ENCODE assay signal across 26 mouse cellular contexts in genomic region chr13:95714271-95714975, GRCm38 (mm10). TPM values are rescaled to one million over a fixed set of nuclear protein-coding genes. Genes with fewer than 3 reads are reported as not detected.
A peak's percentile ranks its signal among the peaks of the same experiment; 100 is the strongest.
DNase-seq lines count a peak whose midpoint lies in the region; ATAC-seq and TF ChIP-seq lines count a peak whose summit lies in the region.
"Had no signal": no experiment of that assay in that cellular context is flagged by ENCODE, and none has a peak within 500 bp of the region (broad histone marks: within the 10 kb centered on the region; RNA-seq: fewer than 3 reads in every experiment).

No protein-coding gene starts in this region.

- no peak overlapping the region for H3K27ac ChIP-seq in forebrain, embryonic 14.5 days (ENCODE audit: low read depth, low read length)
- H3K27ac ChIP-seq in forebrain, embryonic 11.5 days (ENCODE audit: low read depth, low read length): no peak overlapping the region
- no peak overlapping the region for H3K27ac ChIP-seq in hindbrain, postnatal 0 days
- H3K27ac ChIP-seq in hindbrain, embryonic 11.5 days (ENCODE audit: low read depth, low read length): no peak overlapping the region
- H3K27ac ChIP-seq in embryonic facial prominence, embryonic 15.5 days (replicated peaks): no peak overlapping the region
- H3K27ac ChIP-seq: gastrocnemius, adult 2 months; heart, adult 2 months; hindbrain, embryonic 15.5 days; intestine, embryonic 15.5 days; limb, embryonic 12.5 days; midbrain, embryonic 12.5 days had no signal

- WGBS in forebrain, embryonic 14.5 days: 62% methylated on average over 3 of the region's 3 CpGs
- WGBS in forebrain, embryonic 11.5 days: 82% methylated on average over 3 of the region's 3 CpGs
- WGBS in hindbrain, postnatal 0 days: 32% methylated on average over 3 of the region's 3 CpGs
- WGBS in hindbrain, embryonic 11.5 days: 76% methylated on average over 3 of the region's 3 CpGs
- 54% methylated on average over 3 of the region's 3 CpGs for WGBS in embryonic facial prominence, embryonic 15.5 days

- no peak overlapping the region for H3K9ac ChIP-seq in forebrain, embryonic 14.5 days (ENCODE audit: low read length)
- H3K9ac ChIP-seq in forebrain, embryonic 11.5 days (ENCODE audit: low read length): no peak overlapping the region
- no peak overlapping the region for H3K9ac ChIP-seq in hindbrain, postnatal 0 days (replicated peaks; ENCODE audit: low read length)
- H3K9ac ChIP-seq in hindbrain, embryonic 11.5 days (ENCODE audit: low read depth, low read length): no peak overlapping the region
- no peak overlapping the region for H3K9ac ChIP-seq in embryonic facial prominence, embryonic 15.5 days
- H3K9ac ChIP-seq: heart, embryonic 12.5 days; hindbrain, embryonic 15.5 days; intestine, embryonic 15.5 days; limb, embryonic 12.5 days; midbrain, embryonic 12.5 days had no signal

- H3K27me3 ChIP-seq in forebrain, embryonic 14.5 days (replicated peaks; ENCODE audit: control insufficient read depth, insufficient read depth, low read length): no peaks in the 10 kb centered on the region
- H3K27me3 ChIP-seq in forebrain, embryonic 11.5 days (ENCODE audit: control insufficient read depth, insufficient read depth, low read length): no peaks in the 10 kb centered on the region
- no peaks in the 10 kb centered on the region for H3K27me3 ChIP-seq in hindbrain, postnatal 0 days (ENCODE audit: insufficient read depth, low read length)
- H3K27me3 ChIP-seq in hindbrain, embryonic 11.5 days (ENCODE audit: control insufficient read depth, insufficient read depth, low read length): no peaks in the 10 kb centered on the region
- no peaks in the 10 kb centered on the region for H3K27me3 ChIP-seq in embryonic facial prominence, embryonic 15.5 days
- H3K27me3 ChIP-seq: heart, embryonic 12.5 days; hindbrain, embryonic 15.5 days; intestine, embryonic 15.5 days; limb, embryonic 12.5 days; megakaryocyte, embryonic 14.5 days; midbrain, embryonic 12.5 days had no signal

- H3K4me3 ChIP-seq in forebrain, embryonic 14.5 days (ENCODE audit: low read depth, low read length): no peak overlapping the region
- no peak overlapping the region for H3K4me3 ChIP-seq in forebrain, embryonic 11.5 days (ENCODE audit: low read depth, low read length)
- H3K4me3 ChIP-seq in hindbrain, postnatal 0 days (ENCODE audit: low read length): no peak overlapping the region
- no peak overlapping the region for H3K4me3 ChIP-seq in hindbrain, embryonic 11.5 days (ENCODE audit: low read depth, low read length)
- no peak overlapping the region for H3K4me3 ChIP-seq in embryonic facial prominence, embryonic 15.5 days (replicated peaks)
- H3K4me3 ChIP-seq: gastrocnemius, adult 2 months; heart, adult 2 months; heart, embryonic 12.5 days; hindbrain, embryonic 15.5 days; intestine, embryonic 15.5 days; limb, embryonic 12.5 days; megakaryocyte, embryonic 14.5 days; midbrain, embryonic 12.5 days had no signal

- H3K4me2 ChIP-seq in forebrain, embryonic 14.5 days (ENCODE audit: low read length): no peak overlapping the region
- no peak overlapping the region for H3K4me2 ChIP-seq in forebrain, embryonic 11.5 days (ENCODE audit: low read depth, low read length, severe bottlenecking)
- no peak overlapping the region for H3K4me2 ChIP-seq in hindbrain, postnatal 0 days (ENCODE audit: low read depth, low read length)
- H3K4me2 ChIP-seq in hindbrain, embryonic 11.5 days (replicated peaks; ENCODE audit: low read depth, low read length): no peak overlapping the region
- H3K4me2 ChIP-seq in embryonic facial prominence, embryonic 15.5 days (replicated peaks): no peak overlapping the region
- H3K4me2 ChIP-seq: heart, embryonic 12.5 days; hindbrain, embryonic 15.5 days; intestine, embryonic 15.5 days; limb, embryonic 12.5 days; liver, embryonic 11.5 days; midbrain, embryonic 12.5 days had no signal

- peak; percentile 66 for ATAC-seq in forebrain, embryonic 14.5 days
- ATAC-seq in forebrain, embryonic 11.5 days (replicated peaks; ENCODE audit: low FRiP score): no peak
- 0 out of 2 replicates have a peak, but pooled peaks have one; percentile 18 for ATAC-seq in hindbrain, postnatal 0 days
- ATAC-seq in hindbrain, embryonic 11.5 days (ENCODE audit: low FRiP score): no peak
- peak; percentile 51; the same call in 1 of the 2 replicates for ATAC-seq in embryonic facial prominence, embryonic 15.5 days (ENCODE audit: insufficient number of reproducible peaks, low FRiP score, low TSS enrichment, low read depth)
- ATAC-seq: activated CD4-positive, CD25-positive, alpha-beta regulatory T cell, adult 4 months; intestine, embryonic 15.5 days had no signal

- peak; percentile 60 for DNase-seq in forebrain, embryonic 14.5 days (ENCODE audit: low spot score)
- no peak for DNase-seq in forebrain, embryonic 11.5 days (ENCODE audit: low spot score)
- peak; percentile 46 for DNase-seq in hindbrain, postnatal 0 days (ENCODE audit: low spot score)
- DNase-seq in hindbrain, embryonic 11.5 days (ENCODE audit: low spot score): no peak
- peak; percentile 24 for DNase-seq in Muller cell, postnatal 12 days (ENCODE audit: inconsistent ontology term)
- no peak for DNase-seq in thymus, adult 18-20 months
- DNase-seq: adrenal gland, adult 2 months; adrenal gland, postnatal 36 days; cerebellum, adult 2 months; gastrocnemius, adult 2 months; gastrocnemius, postnatal 36 days; heart, adult 2 months; kidney, adult 2 months; kidney, postnatal 36 days; layer of hippocampus, postnatal 36 days; lung, postnatal 4 days; thymus, postnatal 4 days had no signal

- no peaks in the 10 kb centered on the region for H3K9me3 ChIP-seq in forebrain, embryonic 14.5 days (replicated peaks; ENCODE audit: control insufficient read depth, low read length)
- H3K9me3 ChIP-seq in forebrain, embryonic 11.5 days (ENCODE audit: control insufficient read depth, low read length): no peaks in the 10 kb centered on the region
- H3K9me3 ChIP-seq in hindbrain, postnatal 0 days (ENCODE audit: low read length): no peaks in the 10 kb centered on the region
- H3K9me3 ChIP-seq in hindbrain, embryonic 11.5 days (ENCODE audit: control insufficient read depth, low read length): no peaks in the 10 kb centered on the region
- no peaks in the 10 kb centered on the region for H3K9me3 ChIP-seq in embryonic facial prominence, embryonic 15.5 days (replicated peaks)
- H3K9me3 ChIP-seq: heart, embryonic 12.5 days; hindbrain, embryonic 15.5 days; intestine, embryonic 15.5 days; limb, embryonic 12.5 days; megakaryocyte, embryonic 14.5 days; midbrain, embryonic 12.5 days had no signal

- no peak for TF ChIP-seq CTCF in hindbrain, postnatal 0 days (IDR thresholded peaks at IDR 0.05; ENCODE audit: low read depth)

- H3K4me1 ChIP-seq in forebrain, embryonic 14.5 days (ENCODE audit: control insufficient read depth, insufficient read depth, low read length): no peaks in the 10 kb centered on the region
- no peaks in the 10 kb centered on the region for H3K4me1 ChIP-seq in forebrain, embryonic 11.5 days (replicated peaks; ENCODE audit: control insufficient read depth, insufficient read depth, low read length)
- H3K4me1 ChIP-seq in hindbrain, postnatal 0 days (ENCODE audit: insufficient read depth, low read length): no peaks in the 10 kb centered on the region
- H3K4me1 ChIP-seq in hindbrain, embryonic 11.5 days (replicated peaks; ENCODE audit: control insufficient read depth, insufficient read depth, low read length): no peaks in the 10 kb centered on the region
- H3K4me1 ChIP-seq in embryonic facial prominence, embryonic 15.5 days: peaks cover 2% of the 10 kb centered on the region; the same call in 1 of the 2 replicates
- H3K4me1 ChIP-seq: hindbrain, embryonic 15.5 days; intestine, embryonic 15.5 days; limb, embryonic 12.5 days; midbrain, embryonic 12.5 days had no signal

- H3K36me3 ChIP-seq in forebrain, embryonic 14.5 days (ENCODE audit: control insufficient read depth, insufficient read depth, low read length): no peaks in the 10 kb centered on the region
- H3K36me3 ChIP-seq in forebrain, embryonic 11.5 days (ENCODE audit: control insufficient read depth, insufficient read depth, low read length): no peaks in the 10 kb centered on the region
- H3K36me3 ChIP-seq in hindbrain, postnatal 0 days (ENCODE audit: insufficient read depth, low read length): no peaks in the 10 kb centered on the region
- no peaks in the 10 kb centered on the region for H3K36me3 ChIP-seq in hindbrain, embryonic 11.5 days (ENCODE audit: control insufficient read depth, insufficient read depth, low read length)
- no peaks in the 10 kb centered on the region for H3K36me3 ChIP-seq in embryonic facial prominence, embryonic 15.5 days
- H3K36me3 ChIP-seq: hindbrain, embryonic 15.5 days; intestine, embryonic 15.5 days; limb, embryonic 12.5 days; midbrain, embryonic 12.5 days had no signal

RNA-seq across cellular contexts. Expression of gene F2rl2, which starts 17.8 kb away (rescaled TPM):
- 0.27 and 0.51 TPM in 2 replicates for polyA plus RNA-seq in forebrain, embryonic 14.5 days (2014; fragmentation: Nextera tagmentation; extraction: Ambion mirVana)
- 2.3 and 3.1 TPM in 2 replicates for polyA plus RNA-seq in forebrain, embryonic 11.5 days (2014; fragmentation: Nextera tagmentation; extraction: Ambion mirVana)
- 0.26 and 0.83 TPM in 2 replicates for total RNA-seq in hindbrain, postnatal 0 days (2014; rRNA removed)
- polyA plus RNA-seq in hindbrain, postnatal 0 days (2015; fragmentation: Nextera tagmentation; extraction: Ambion mirVana): 0.54 and 0.66 TPM in 2 replicates
- 2.8 and 3.7 TPM in 2 replicates for polyA plus RNA-seq in hindbrain, embryonic 11.5 days (2014; fragmentation: Nextera tagmentation; extraction: Ambion mirVana)
- polyA plus RNA-seq in embryonic facial prominence, embryonic 15.5 days (2015; fragmentation: Nextera tagmentation; extraction: Ambion mirVana): 0.31 and 0.32 TPM in 2 replicates
- total RNA-seq: gastrocnemius, adult 2 months; gastrocnemius, postnatal 36 days had no signal

Comparison
In these comparisons a context has a peak if more than half of its experiments do, and no peak if none do; other contexts are left out.
1. ATAC-seq: peak in forebrain, embryonic 14.5 days (single experiment), hindbrain, postnatal 0 days (single experiment) and embryonic facial prominence, embryonic 15.5 days (single experiment); none in forebrain, embryonic 11.5 days (single experiment) and hindbrain, embryonic 11.5 days (single experiment).
2. DNase-seq: peak in forebrain, embryonic 14.5 days (single experiment), hindbrain, postnatal 0 days (single experiment) and Muller cell, postnatal 12 days (single experiment); none in forebrain, embryonic 11.5 days (single experiment), hindbrain, embryonic 11.5 days (single experiment) and thymus, adult 18-20 months (0 of 2).